Mouse (Mus musculus) lung, embryonic 15.5 days (tissue): Measurements from ENCODE around the gene Washc1. TPM values are rescaled to one million over a fixed set of nuclear protein-coding genes. Genes with fewer than 3 reads are reported as not detected.
"Not testable (repeated sequence)": the region's sequence is repeated elsewhere in the genome, so short reads cannot be mapped to it uniquely, and the experiment has no call there.

ENCODE experiments used
- ATAC-seq: fragments of 200-750 bp; cut with Nextera tagmentation; 2 replicates; pipeline ENCODE4 v1.8.0; 2017; ENCODE audit warnings: moderate number of reproducible peaks, borderline replicate concordance; ENCODE audit not compliant: low FRiP score, low TSS enrichment; ENCODE audit errors: extremely low read depth
- H3K27ac ChIP-seq: fragments of 300-500 bp; sonication (generic); 2 replicates; pipeline ENCODE4 v1.5.1; 2015; ENCODE audit warnings: moderate library complexity, mild to moderate bottlenecking, inconsistent platforms
- H3K27me3 ChIP-seq: fragments of 300-500 bp; sonication (generic); 2 replicates; pipeline ENCODE4 v1.6.1; 2015; ENCODE audit warnings: inconsistent platforms
- H3K36me3 ChIP-seq: fragments of 300-500 bp; sonication (generic); 2 replicates; pipeline ENCODE4 v1.6.1; 2015; ENCODE audit warnings: inconsistent platforms
- H3K4me1 ChIP-seq: fragments of 300-500 bp; sonication (generic); 2 replicates; pipeline ENCODE4 v1.6.1; 2015; ENCODE audit warnings: inconsistent platforms
- H3K4me2 ChIP-seq: fragments of 300-500 bp; sonication (generic); 2 replicates; pipeline ENCODE4 v1.6.1; 2015; ENCODE audit warnings: inconsistent platforms, mild to moderate bottlenecking, moderate library complexity
- H3K4me3 ChIP-seq: fragments of 300-500 bp; sonication (generic); 2 replicates; pipeline ENCODE4 v1.5.1; 2015; ENCODE audit warnings: mild to moderate bottlenecking, inconsistent platforms
- H3K9ac ChIP-seq: fragments of 300-500 bp; sonication (generic); 2 replicates; pipeline ENCODE4 v1.6.1; 2015; ENCODE audit warnings: inconsistent platforms
- H3K9me3 ChIP-seq: fragments of 300-500 bp; sonication (generic); 2 replicates; pipeline ENCODE4 v1.6.1; 2016; ENCODE audit warnings: inconsistent platforms
- WGBS: fragments of 180-500 bp; shearing (Covaris S2); methylation state at CpG from one replicate; pipeline ENCODE4 v1.1.7; 2015; 5-methylcytosine and 5-hydroxymethylcytosine counted together
- polyA plus RNA-seq: library from polyadenylated mRNA; unstranded; fragments of >200 nt; fragmentation: Nextera tagmentation; extraction: Ambion mirVana; gene quantifications from 2 replicates; pipeline ENCODE4 v1.2.1, GENCODE M21; 2015

The Washc1 gene
- polyA plus RNA-seq, 1 experiment from 2014 or later, result 37.4 TPM

DNA sequence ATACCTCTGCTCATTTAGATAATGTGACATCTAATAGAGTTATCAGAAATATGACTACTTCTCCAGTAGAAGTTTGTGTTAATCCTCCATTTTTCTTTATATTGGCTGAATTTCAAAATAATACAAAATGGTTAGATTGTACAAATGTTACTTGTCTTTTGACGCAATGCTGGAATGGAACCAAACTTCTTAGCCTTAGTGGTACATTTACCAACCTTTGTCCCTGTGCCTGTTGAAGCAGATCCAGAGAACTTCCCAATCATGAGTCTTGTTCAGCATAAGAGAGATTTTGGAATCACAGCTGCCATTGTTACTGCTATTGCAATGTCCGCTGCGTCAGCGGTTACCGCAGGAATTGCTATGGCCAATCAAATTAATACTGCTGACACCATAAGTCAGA lies 55.8 kb downstream of the Washc1 start:
- not testable (repeated sequence) for H3K36me3 ChIP-seq, ATAC-seq, H3K9ac ChIP-seq, H3K9me3 ChIP-seq, H3K4me1 ChIP-seq, H3K27me3 ChIP-seq, H3K4me2 ChIP-seq, H3K27ac ChIP-seq, H3K4me3 ChIP-seq
- WGBS, result 92% methylated on average over 5 of the region's 5 CpGs

Other genes with a start within 250 kb of the Washc1 start
- gene Ralbp1, start 225.7 kb upstream of the Washc1 start, polyA plus RNA-seq, result 74.2 and 81.9 TPM in 2 replicates
- gene Twsg1, start 160.3 kb upstream of the Washc1 start, polyA plus RNA-seq, result 128 and 130 TPM in 2 replicates
- gene Ankrd12, start 34.5 kb upstream of the Washc1 start, polyA plus RNA-seq, result 15.5 and 18.5 TPM in 2 replicates
- 306 and 313 TPM in 2 replicates for gene Ndufv2, start 10.0 kb upstream of the Washc1 start, polyA plus RNA-seq
- 22.6 and 28.7 TPM in 2 replicates for gene Ddx11, start 12.0 kb downstream of the Washc1 start, polyA plus RNA-seq